Mouse (Mus musculus) forebrain, postnatal 0 days (tissue): Measurements from ENCODE around the gene Pdcd5. TPM values are rescaled to one million over a fixed set of nuclear protein-coding genes. Genes with fewer than 3 reads are reported as not detected.

Experiments
- ATAC-seq: fragments of 200-750 bp; cut with Nextera tagmentation; 2 replicates; pipeline ENCODE4 v1.8.0; 2017; ENCODE audit warnings: mild to moderate bottlenecking, moderate library complexity
- DNase-seq: peaks from one replicate; pipeline ENCODE4 v3.0.0-alpha.2; 2015
- H3K27ac ChIP-seq: fragments of 300-500 bp; sonication (generic); 2 replicates; pipeline ENCODE4 v1.5.1; 2014; ENCODE audit warnings: low read depth, mild to moderate bottlenecking, antibody characterized with exemption, low read length, moderate library complexity, mixed read lengths
- H3K27me3 ChIP-seq: fragments of 300-500 bp; sonication (generic); 2 replicates; pipeline ENCODE4 v1.6.1; 2014; ENCODE audit warnings: mild to moderate bottlenecking, low read length, mixed read lengths; ENCODE audit not compliant: insufficient read depth
- H3K36me3 ChIP-seq: fragments of 300-500 bp; sonication (generic); 2 replicates; pipeline ENCODE4 v1.6.1; 2014; ENCODE audit warnings: mild to moderate bottlenecking, moderate library complexity; ENCODE audit not compliant: insufficient read depth
- H3K4me1 ChIP-seq: fragments of 300-500 bp; sonication (generic); 2 replicates; pipeline ENCODE4 v1.6.1; 2014; ENCODE audit warnings: antibody characterized with exemption; ENCODE audit not compliant: insufficient read depth
- H3K4me2 ChIP-seq: fragments of 300-500 bp; sonication (generic); 2 replicates; pipeline ENCODE4 v1.6.1; 2014; ENCODE audit warnings: low read depth, mild to moderate bottlenecking, moderate library complexity
- H3K4me3 ChIP-seq: fragments of 300-500 bp; sonication (generic); 2 replicates; pipeline ENCODE4 v1.5.1; 2014; ENCODE audit warnings: low read depth, low read length, mixed read lengths
- H3K9ac ChIP-seq: fragments of 300-500 bp; sonication (generic); 2 replicates; pipeline ENCODE4 v1.6.1; 2014; ENCODE audit warnings: mild to moderate bottlenecking
- H3K9me3 ChIP-seq: fragments of 300-500 bp; sonication (generic); 2 replicates; pipeline ENCODE4 v1.6.1; 2016; ENCODE audit warnings: low read length
- CTCF ChIP-seq: sonication (generic); IDR thresholded peaks from 2 replicates; pipeline ENCODE4 v1.5.1; 2016; ENCODE audit warnings: antibody characterized with exemption, control low read depth, low read depth
- WGBS: fragments of 180-500 bp; shearing (Covaris S2); extraction: QIAGEN DNeasy Blood & Tissue Kit; methylation state at CpG from one replicate; pipeline ENCODE4 v1.1.7; 2014; 5-methylcytosine and 5-hydroxymethylcytosine counted together
- polyA plus RNA-seq: library from polyadenylated mRNA; unstranded; fragments of >200 nt; fragmentation: Nextera tagmentation; extraction: Ambion mirVana; gene quantifications from 2 replicates; pipeline ENCODE4 v1.2.1, GENCODE M21; 2015
- total RNA-seq: library from RNA; depleted of rRNA; stranded (reverse); fragments of >200 nt; gene quantifications from 2 replicates; pipeline ENCODE4 v1.2.3, GENCODE M21; 2014

Pdcd5 gene
- total and polyA plus RNA-seq, 2 experiments from 2014 or later: 91.6 to 228 TPM

- Histone ChIP-seq H3K9ac (no peak overlapping the region), H3K4me1 (peaks cover 3% of the 10 kb centered on the region; the same call in 1 of the 2 replicates), H3K9me3 (no peaks in the 10 kb centered on the region), H3K27ac (no peak overlapping the region), H3K4me2 (no peak overlapping the region), H3K36me3 (peaks cover 8% of the 10 kb centered on the region; the same call in 1 of the 2 replicates), H3K27me3 (no peaks in the 10 kb centered on the region), H3K4me3 (no peak overlapping the region)
- DNase-seq: no peak
- TF ChIP-seq CTCF: no peak
- WGBS: 52% methylated on average over 11 of the region's 11 CpGs
- no peak for ATAC-seq
Observed at GRCm38 (mm10) chr7:35686216-35686615, 38.9 kb upstream of the Pdcd5 start.

- no peak overlapping the region for H3K9ac ChIP-seq
- 0 out of 2 replicates have a peak overlapping the region, but pooled peaks have one; percentile 8 for H3K4me2 ChIP-seq
- H3K9me3 ChIP-seq: no peaks in the 10 kb centered on the region
- H3K27me3 ChIP-seq: no peaks in the 10 kb centered on the region
- H3K4me1 ChIP-seq: peaks cover 3% of the 10 kb centered on the region; the same call in 1 of the 2 replicates
- H3K4me3 ChIP-seq: no peak overlapping the region
- H3K27ac ChIP-seq: no peak overlapping the region
- ATAC-seq (peak; percentile 85), DNase-seq (peak; percentile 55)
- H3K36me3 ChIP-seq: 0 out of 2 replicates have a peak, but pooled peaks cover 3% of the 10 kb centered on the region
- 33% methylated on average over 6 of the region's 6 CpGs for WGBS
- TF ChIP-seq CTCF: no peak
Observed at GRCm38 (mm10) chr7:35683409-35684122, 36.2 kb upstream of the Pdcd5 start.

- DNase-seq (no peak), ATAC-seq (no peak)
- H3K4me1 ChIP-seq: peaks cover 3% of the 10 kb centered on the region; the same call in 1 of the 2 replicates
- no peak overlapping the region for H3K4me2 ChIP-seq
- no peaks in the 10 kb centered on the region for H3K9me3 ChIP-seq
- H3K4me3 ChIP-seq: no peak overlapping the region
- WGBS: 85% methylated on average over 3 of the region's 3 CpGs
- no peaks in the 10 kb centered on the region for H3K27me3 ChIP-seq
- H3K36me3 ChIP-seq: no peaks in the 10 kb centered on the region
- TF ChIP-seq CTCF: peak; percentile 45; the same call in 1 of the 2 replicates
- no peak overlapping the region for H3K27ac ChIP-seq
- H3K9ac ChIP-seq: no peak overlapping the region
Observed at GRCm38 (mm10) chr7:35681559-35681958, 34.2 kb upstream of the Pdcd5 start.

- 79% methylated on average over 4 of the region's 4 CpGs for WGBS
- Histone ChIP-seq H3K4me2 (no peak overlapping the region), H3K36me3 (no peaks in the 10 kb centered on the region), H3K4me1 (no peaks in the 10 kb centered on the region), H3K4me3 (no peak overlapping the region), H3K9me3 (no peaks in the 10 kb centered on the region), H3K27ac (no peak overlapping the region), H3K27me3 (no peaks in the 10 kb centered on the region), H3K9ac (no peak overlapping the region)
- no peak for TF ChIP-seq CTCF
- no peak for DNase-seq
- no peak for ATAC-seq
Observed at GRCm38 (mm10) chr7:35678976-35679375, 31.7 kb upstream of the Pdcd5 start.

- peak; percentile 77 for DNase-seq
- H3K9ac ChIP-seq: peak overlapping the region; percentile 28; the same call in 1 of the 2 replicates
- H3K27me3 ChIP-seq: no peaks in the 10 kb centered on the region
- H3K4me3 ChIP-seq: no peak overlapping the region
- peak overlapping the region; percentile 74 for H3K27ac ChIP-seq
- ATAC-seq: peak; percentile 85
- no peaks in the 10 kb centered on the region for H3K36me3 ChIP-seq
- TF ChIP-seq CTCF: no peak
- no peaks in the 10 kb centered on the region for H3K9me3 ChIP-seq
- peak overlapping the region; percentile 30; the same call in 1 of the 2 replicates for H3K4me2 ChIP-seq
- H3K4me1 ChIP-seq: peaks cover 13% of the 10 kb centered on the region; the same call in 1 of the 2 replicates
- WGBS: 14% methylated on average over 18 of the region's 18 CpGs
Observed at GRCm38 (mm10) chr7:35668066-35669041, 21.0 kb upstream of the Pdcd5 start.

- no peaks in the 10 kb centered on the region for H3K9me3 ChIP-seq
- ATAC-seq (no peak), DNase-seq (no peak)
- H3K36me3 ChIP-seq: no peaks in the 10 kb centered on the region
- H3K9ac ChIP-seq: no peak overlapping the region
- WGBS: 33% methylated on average over 16 of the region's 16 CpGs
- no peak overlapping the region for H3K27ac ChIP-seq
- H3K4me2 ChIP-seq: no peak overlapping the region
- H3K27me3 ChIP-seq: no peaks in the 10 kb centered on the region
- H3K4me3 ChIP-seq: no peak overlapping the region
- H3K4me1 ChIP-seq: peaks cover 13% of the 10 kb centered on the region; the same call in 1 of the 2 replicates
- no peak for TF ChIP-seq CTCF
Observed at GRCm38 (mm10) chr7:35663790-35664376, 16.6 kb upstream of the Pdcd5 start.
